Mouse (Mus musculus) mouse trophoblast stem cell (cell line): ENCODE results near the gene Rnf220.

ENCODE experiments used
- in situ Hi-C, 2 experiments: fragments of 300-500 bp; cut with MseI, MboI; formaldehyde crosslinking; loops; 2 replicates in 1 of 2; 3 replicates in 1 of 2; pipeline ENCODE4 v1.15.1; 2025

Rnf220 gene

DNA sequence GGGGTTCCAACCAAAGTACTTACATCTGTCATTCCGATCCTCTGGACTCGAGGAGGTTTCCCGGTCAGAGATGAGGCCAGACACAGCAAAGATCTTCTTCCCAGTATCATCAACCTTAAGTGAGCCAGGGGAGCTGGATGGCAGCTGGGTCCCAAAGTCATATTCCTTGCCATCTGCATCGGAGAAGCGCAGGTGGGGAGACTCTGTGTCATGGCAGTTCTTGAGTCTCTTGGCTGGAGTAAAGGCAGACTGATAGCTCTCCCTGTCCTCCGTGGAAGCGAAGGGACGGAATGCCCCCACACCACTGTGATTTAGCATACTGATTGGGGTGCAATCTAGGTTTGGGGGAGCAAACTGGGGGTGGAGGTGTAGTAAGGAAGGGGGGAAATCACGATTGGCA is 7.3 kb downstream of the Rnf220 start:
- in situ Hi-C loops = no loop called here

DNA sequence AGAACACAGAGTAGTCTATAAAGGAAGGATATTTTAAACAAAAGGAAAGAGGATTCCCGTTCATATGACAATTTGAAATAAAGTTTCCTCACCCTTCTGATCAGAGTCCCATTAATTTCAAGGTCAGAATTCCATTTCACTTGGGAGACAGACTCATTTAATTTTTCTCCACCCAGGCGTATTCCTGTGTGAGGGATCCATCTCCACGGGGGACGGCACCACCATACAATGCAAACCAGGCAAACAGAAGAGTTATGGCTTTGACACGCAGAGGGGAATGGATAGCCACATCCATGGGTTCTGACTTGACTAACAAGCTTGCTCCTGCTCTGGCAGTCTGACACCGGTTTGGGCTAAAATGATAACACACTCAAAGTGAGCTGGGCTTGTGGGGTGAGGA is 9.4 kb downstream of the Rnf220 start:
- in situ Hi-C loops = no loop called here

DNA sequence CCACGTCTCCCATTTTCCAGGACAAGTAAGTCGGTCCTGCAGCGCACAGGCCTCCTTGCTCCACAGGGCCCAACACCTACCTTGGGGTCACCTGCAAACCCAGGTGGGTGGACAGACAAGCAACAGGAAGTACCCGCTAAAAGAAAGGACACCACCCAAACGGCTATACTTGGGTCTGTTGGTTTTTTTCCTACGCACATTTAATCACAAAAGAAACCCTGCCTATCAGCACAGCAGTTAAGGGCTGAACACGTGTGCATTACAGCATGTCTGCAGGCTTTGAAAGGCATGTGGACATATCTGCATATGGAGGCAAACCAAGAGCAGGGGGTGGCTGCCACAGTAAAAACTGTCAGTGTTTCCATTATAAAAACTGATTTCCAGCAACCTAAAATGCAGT is 10.7 kb downstream of the Rnf220 start:
- in situ Hi-C loops = no loop called here

DNA sequence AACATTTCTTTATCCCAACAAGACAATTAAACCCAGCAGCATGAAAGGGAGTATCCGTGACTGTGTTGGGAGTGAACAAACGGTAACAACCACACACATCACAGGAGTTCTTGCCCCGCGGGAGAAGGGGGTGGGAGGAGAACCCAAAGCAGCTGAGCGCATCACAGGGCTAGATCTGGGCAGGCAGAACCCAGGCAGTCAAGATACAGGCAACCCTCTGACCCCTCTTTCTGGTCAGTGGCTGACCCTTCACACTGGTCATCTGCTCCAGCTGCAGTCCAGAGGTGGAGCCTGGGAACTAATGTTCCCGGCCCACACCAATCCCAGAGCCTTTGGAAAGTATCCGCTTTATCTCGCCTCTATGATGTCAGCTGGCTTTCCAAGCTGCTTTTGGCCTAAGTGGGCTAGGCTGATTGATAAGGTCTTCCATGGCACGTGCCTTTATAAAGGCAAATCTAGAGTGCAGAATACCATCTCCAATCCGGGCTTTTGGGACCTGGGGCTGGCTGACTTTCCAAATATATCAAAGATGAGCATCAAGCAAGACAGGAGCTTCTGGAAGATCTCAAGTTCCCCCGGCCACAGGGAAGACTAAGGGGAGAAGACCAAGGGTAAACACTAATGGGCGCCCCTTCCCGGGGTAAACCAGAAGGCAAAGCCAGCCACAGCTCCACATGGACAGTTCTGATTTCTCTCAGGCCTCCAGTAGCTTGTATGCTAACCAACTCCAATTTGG is 11.6 kb downstream of the Rnf220 start:
- in situ Hi-C loops = no loop called here

DNA sequence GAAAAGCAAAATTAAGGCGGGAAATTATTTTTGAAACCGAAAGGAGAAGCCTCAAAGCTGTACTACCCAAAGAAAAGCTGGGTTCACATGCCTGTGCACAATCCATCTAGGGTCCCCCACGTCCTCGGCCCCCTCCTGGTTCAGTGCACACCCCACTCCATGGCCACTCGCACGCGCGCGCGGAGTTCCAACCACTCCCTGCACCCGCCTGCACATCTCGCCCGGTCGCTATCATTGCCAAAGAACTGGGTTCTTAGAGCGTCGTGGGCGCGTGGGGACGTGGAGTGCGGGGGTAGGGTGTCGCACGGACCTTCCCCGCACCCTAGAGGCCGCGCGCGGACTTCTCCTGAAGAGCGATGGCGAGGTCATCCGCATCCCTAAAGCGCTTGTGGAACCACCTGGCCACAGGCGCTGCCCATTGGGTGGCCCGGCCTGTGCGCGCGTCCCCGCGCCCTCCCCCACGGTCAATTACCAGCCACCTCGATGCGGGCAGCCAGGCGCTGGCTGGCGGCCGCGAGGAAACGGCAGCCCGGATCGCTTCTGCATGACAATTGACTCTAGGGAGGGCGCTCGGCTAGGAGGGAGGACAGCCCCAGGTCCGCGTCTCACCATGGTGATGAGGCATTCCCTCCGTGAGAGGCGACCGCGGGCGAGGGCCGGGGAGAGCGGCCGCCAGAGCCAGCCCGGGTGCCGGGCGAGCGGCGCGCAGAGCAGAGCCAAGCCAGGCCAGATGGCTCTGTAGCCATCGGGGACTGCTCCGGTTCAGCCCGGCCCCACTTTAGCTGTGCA is 12.4 kb downstream of the Rnf220 start:
- in situ Hi-C loops = no loop called here

DNA sequence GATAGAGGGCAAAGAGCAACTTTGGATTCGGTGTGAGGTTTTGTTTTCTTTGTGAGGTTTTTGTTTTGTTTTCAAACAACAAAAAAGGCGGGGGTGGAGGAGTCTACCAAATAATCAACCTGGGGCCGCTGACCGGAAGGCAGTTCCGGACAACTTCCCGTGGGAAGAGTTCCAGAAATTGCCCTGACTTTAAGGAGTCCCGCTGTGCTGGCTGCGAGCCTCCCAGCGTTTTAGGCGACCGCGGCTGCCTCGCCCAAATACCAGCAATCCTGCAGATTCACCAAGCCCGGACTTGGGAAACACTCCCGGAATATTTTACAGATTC is 13.0 kb downstream of the Rnf220 start:
- in situ Hi-C loops = no loop called here

DNA sequence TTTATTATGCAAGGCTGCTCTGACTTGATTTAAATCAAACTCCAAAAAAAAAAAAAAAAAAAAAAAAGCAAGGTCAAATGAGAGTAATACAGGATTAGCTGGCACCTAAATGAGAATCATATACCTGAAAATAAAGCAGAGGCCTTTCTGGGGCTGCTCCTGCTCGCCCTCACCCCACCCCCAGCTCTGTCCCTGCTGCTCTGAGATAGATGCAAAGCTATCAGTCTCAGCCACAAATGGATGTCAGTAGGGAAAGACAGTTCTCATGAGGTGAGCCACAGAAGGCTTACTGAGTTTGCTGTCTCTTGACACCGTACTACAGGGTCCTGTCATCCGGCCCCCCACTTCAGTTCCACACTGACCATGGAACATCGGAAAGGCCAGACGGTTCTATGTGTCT is 14.7 kb downstream of the Rnf220 start:
- in situ Hi-C loops = no loop called here

DNA sequence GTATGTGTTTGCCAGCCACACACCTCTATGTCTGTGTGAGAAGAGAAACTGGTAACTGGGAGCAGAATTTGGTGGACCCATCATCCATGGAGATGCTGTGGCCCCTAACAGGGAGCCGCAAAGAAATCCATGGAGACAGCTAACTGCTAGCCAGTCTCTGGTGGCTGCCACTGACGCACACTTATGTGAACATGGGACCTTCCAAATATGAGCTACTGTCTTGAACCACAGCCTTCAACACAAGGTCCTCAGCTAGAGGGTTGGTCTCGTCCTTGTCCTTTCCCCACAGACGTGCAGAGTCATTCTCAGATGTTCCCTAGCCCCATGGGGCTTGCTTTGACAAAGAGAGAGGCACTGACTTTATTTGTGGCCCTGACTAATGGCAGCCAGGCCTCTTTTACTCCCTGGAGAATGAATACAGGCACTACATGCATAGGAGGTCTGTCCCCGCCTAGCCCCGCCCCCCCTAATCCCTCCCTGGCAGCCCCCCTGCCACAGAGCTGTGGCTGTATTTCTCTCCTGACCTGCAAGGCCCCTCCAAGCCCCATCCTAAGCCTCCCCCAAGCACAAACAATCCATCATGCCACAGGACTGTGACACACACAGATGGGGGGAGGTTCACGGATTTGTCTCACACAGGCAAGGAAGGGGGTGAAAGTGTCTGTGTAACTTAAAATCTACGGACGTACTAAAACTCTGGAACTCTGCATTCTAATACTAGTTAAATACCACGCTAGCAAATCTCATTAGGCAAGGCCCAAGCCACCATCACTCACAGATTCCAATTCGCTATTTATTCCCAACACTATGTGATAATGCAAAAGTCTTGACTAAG is 16.0 kb downstream of the Rnf220 start:
- in situ Hi-C loops = no loop called here

DNA sequence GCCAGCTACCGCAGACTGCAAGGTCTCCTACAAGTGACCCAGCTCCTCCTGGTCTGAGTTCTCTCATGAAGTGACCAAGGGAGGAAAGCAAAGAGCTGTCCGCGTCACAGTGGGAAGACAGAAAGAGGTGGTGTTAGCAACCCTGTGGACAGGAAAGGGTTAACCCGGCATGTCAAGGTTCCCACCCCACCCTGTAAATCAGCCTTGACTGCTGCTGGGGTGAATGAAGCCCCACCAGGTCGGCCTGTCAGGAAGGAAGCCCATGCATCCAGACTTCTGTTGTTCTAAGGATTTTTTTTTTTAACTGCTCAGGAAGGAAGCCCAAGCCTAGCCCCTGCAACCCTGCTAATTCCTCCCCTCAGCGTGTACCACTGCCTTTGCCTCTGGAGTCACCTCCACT is 16.9 kb downstream of the Rnf220 start:
- in situ Hi-C loops = no loop called here

DNA sequence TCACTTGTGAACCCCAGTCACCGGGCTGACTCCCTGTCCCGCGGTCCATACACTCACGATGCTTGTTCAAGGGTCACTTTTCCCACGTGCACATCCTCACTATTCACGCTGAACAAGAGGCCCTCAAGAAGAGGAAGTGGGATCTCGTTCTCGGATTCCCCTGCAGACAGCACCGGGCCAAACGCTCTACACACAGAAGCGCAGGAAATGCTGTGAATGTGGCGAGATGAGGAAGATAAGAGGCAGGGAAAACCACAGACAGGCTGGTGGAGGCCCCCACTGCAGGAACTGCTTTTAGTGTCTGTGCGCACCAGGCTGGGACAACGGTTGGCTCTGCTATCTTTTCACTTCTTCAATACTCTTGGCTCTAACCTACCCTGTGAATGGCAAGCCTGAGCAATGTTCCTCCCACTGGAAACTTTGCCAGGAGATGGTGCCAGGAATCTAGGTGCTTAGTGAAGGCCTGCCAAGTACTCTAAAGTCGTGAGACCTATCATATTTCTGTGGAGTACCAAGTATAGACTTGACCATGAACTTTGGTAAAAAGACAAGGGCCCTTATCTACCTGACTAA is 18.7 kb downstream of the Rnf220 start:
- in situ Hi-C loops = no loop called here

DNA sequence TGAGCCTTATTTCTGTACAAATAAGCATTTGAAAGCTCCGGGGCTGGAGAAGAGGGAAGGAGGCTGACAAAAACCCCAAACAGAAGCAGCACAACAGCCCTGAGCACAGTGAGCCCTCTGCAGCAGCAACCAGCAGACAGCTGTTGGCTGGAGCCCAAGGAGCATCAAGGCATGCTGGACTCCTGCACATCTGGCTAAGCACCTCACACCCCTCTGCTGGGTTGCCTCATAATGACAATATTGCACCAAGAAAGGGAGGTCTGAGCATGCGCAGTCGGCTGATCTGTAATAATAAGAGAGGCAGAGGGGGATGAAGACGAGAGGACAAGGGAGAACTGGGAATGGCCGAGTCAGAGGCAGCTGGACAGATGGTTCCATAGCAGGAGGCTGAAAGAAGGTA is 19.5 kb downstream of the Rnf220 start:
- in situ Hi-C loops = no loop called here

DNA sequence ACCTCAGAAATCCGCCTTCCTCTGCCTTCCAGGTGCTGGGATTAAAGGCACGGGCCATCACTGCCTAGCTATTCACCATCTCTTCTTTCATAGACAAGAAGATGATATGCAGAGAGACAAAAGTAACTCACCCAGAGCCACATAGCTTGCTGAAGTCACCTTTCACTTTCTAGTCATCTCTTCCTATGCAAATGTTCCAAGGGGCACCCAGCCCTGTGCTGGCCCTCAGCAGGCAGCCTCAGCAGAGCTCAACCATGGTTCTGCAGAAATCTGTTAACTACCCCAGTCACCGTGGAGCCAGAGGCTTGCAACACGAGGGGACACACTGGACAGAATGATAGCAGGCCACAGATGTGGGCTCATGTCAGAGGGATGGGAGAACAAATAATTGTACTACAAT is 20.1 kb downstream of the Rnf220 start:
- in situ Hi-C loops = no loop called here

DNA sequence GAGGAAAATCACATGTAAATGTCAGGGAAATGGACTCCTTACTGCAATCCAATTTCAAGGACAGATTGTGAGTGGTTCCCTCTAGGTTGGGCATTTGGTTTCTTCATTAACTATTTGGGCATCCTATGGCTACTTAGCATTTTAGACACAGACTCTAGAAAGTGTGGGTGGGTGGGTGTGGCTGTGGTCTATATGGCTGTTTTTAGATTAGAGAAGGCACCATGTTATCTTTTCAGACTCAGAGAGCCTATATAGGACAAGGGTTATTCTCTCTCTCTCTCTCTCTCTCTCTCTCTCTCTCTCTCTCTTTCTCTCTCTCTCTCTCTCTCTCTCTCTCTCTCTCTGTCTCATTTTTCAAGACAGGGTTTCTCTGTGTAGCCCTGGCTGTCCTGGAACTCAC is 20.5 kb downstream of the Rnf220 start:
- in situ Hi-C loops = no loop called here

DNA sequence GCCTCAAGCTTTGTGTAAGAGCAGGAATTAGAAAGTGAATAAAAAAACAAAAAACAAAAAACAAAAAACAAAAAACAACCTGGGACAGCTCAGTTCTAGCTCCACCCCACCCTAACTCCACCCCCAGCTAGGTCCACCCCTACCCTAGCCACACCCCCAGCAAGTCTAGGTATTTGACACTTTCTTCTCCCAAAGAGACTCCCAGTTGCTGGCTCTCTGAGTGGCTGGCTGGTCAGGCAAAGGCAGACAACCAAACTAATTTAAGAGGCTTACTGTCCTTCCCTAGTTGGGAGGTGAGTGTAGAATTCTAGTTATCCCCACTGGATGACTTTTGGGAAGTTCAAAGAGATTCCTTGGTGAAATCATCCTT is 22.9 kb downstream of the Rnf220 start:
- in situ Hi-C loops = no loop called here

DNA sequence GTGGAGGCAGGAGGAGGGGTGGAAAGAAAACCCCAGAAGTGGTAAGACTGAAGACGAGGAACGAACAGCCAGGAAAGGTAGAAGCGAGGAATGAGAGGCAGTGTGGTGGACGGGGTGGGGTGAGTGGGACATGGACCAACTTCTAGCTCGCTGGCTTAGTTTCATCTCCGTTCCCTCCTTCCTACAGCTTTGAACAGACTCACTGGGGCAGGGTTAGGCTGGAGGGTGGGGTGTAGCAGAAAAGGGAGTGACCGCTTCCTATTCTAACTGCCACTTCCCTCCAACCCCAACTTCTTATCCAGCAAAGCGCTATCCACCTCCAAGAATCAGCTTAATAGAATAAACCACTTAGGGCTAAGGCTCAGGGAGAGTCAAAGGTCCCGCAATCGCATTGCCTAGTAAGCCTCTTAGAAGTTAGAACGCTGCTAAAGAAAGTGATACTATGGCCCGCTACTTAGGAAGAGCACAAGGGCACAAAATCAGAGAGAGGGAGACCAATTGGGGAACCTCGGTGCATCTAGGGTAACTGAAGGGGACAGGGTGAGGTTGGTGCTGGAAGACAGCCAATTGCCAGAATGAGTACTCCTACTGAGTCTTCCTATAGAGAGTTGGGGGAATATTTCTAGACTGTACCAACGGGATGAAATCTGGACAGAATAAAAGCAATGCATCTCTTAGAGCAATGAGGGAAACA is 23.4 kb downstream of the Rnf220 start:
- in situ Hi-C loops = no loop called here

DNA sequence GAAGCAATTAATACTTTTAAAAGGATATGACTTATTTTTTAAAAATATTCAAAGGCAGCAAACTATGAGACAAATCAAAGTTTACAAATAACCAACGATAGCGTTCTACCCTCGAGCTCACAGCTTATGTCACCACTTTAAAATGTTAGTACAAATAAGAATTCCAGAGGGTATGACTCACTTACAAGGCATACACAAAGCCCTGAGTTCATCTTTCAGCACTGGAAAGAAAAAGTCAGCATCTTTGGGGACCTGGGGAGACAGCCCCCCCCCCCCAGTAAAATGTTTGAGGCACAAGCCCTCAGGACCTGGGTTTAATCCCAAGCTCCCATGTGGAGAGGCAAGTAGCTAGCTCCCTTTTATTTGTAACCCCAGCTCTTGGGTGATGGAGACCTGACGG is 27.4 kb downstream of the Rnf220 start:
- in situ Hi-C loops = no loop called here

DNA sequence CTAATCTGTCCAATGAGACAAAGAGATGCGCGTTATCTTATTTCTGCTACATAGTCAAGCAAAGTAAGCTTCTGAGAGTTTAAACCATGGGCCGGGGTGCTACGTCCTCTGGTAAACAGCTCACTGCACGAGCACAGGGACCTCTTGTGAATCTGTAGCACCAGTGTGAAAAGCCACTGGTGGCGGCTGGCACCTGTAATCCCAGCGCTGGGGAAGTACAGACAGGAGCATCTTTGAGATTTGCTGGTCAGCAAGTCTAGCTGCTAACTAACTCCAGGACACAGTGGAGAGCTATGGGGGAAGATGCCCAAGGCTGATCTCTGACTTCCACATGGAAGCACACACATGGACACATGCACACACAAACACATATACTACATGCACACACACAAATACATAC is 28.9 kb downstream of the Rnf220 start:
- in situ Hi-C loops = no loop called here

DNA sequence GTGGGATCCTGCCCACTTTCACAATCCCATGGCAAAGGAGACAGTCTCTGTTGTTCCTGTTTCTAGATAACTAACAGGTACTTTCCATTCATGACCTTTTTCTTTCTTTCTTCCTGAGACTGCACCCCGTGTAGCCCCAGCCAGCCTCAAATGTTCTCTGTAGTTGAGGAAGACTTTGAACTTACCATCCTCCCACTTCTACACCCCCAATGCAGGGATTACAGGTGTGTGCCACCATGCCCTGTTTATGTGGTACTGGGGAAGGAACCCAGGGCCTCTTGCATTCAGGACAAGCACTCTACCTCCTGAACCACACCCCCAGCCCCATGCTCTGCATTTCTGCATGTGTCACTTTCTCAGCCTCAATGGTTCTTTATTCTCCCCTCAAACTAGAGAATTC is 47.7 kb downstream of the Rnf220 start:
- in situ Hi-C loops = no loop called here

DNA sequence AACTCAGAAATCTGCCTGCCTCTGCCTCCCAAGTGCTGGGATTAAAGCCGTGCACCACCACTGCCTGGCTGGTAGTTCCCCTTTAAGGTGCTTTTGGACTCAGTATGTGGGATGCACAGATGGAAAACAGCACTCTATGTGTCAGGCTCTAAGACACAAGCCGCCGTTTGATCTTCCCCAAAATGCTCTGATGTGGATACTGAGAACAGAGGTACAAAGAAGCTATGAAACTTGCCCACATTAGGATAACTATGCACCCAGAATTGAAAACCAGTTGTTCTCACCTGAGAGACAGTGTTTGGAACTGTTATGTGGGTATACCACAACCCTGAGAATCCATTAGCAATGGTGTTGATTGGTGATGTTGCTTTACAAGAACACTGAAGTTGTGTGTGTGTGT is 48.9 kb downstream of the Rnf220 start:
- in situ Hi-C loops = no loop called here

DNA sequence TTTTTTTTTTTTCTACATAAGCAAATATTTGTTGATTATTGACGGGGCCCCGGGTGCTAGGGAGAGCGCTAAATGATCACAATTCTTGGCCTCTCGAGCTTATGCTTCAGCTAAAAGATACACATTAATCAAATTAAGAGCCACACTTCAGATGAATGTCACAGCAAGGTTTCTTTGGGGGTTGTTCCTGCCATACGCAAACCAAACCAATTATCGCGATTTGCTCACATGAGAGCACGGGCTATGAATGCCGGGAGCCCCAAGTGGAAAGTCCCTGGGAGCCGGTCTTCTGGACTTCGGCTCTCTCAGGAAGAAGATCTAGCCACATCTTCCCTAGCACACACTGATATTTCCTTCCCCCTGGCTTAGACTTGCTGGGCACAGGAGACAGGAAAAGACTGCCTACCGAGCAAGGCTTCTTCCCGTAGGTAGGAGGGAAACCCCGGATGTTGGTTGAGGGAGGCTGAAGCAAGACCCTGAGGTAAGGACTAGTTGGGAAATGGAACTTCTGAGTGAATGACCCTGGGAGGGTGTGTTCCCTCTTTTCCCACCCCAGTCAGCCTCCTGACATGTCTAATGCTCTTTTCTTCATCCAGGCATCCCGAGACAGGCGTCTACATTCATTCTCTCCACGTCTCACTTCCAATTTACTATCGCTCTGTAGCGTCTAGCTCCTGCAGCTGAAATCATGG is 51.2 kb downstream of the Rnf220 start:
- in situ Hi-C loops = no loop called here

DNA sequence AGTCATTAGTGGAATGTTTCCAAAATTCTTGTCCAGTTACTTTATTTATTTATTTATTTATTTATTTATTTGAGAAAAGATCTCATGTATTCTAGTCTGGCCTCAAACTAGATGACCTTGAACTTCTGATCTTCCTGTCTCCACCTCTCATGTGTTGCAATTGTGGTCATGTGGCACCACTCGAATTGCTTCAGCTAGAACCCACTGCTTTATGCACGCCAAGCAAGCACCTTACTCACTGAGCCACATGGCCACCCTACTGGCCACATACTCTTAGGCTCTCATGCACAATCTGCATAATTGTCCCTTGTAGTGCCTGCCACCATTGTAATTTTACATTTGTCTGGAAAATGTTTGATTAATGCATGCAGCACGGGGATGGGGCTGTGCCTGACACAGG is 57.9 kb downstream of the Rnf220 start:
- in situ Hi-C loops = no loop called here
